Mouse (Mus musculus): ENCODE data around the gene Tspan4. TPM values are rescaled to one million over a fixed set of nuclear protein-coding genes. Genes with fewer than 3 reads are reported as not detected.

Tspan4 gene
- polyA plus RNA-seq (2012; ENCODE audit: low replicate concordance) = 12.0 and 26.3 TPM in 2 replicates

DNA sequence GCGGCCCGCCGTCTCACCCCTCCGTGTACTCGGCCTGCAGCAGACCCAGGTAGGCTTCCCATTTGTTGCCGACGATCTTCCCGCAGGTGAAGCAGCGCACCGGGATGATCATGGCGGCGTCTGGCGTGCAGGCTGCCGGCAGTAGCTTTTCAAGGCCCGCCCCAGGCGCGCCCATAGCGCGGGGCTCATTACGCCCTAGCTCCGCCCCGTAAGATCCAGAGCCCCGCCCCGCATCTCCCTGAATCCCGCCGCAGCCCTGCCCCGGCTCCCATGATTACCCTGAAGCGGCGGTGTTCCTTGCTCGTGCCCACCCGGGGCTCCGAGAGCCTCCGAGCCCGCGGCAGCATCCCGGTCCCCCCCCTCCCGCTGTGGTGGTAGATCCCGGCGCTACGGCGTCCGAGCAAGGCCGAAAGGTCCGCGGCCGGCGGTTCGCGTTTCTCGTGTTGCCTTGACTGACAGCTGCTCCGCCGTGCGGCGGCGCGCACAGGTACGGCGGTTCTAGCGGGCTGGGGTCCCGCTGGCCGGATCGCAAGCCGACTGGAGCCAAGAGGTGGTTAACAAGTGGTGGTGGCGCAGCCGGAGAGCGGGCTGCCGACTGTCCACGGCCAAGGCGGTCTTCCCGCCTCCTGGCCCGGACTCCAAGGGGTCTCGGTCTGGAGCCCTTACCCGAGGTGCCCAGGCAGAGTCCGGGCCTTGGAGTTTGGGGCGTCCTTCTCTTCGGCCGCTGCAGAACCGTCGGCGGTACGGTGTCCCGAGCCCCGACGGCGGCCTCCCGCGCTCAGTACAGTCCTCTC, at the start of gene Tspan4, which contains the start of gene Polr2l:
Gene Tspan4, plus strand, starts transcription at position 230 of the 794 bp plus-strand sequence.
Gene Polr2l, minus strand, starts transcription at position 122 of the 794 bp plus-strand sequence.

DNA sequence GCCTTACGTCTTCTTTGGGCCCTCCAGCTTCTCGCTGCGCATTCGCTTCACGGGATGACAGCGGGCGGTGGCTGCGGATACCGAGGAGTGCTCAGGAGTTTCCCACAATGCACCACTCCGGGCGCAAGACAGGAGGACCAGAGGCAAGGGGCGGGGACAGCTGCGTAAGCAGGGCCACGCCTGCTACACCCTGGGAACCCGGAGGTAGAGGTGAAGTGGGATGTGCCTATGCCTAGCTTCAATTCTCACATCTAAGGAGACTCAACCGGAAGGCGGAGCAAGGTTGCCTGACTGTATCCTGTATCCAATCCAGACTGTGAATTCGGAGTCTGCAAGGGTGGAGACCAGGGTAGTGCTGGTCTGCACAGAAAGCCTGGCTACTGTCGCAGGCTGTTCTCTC, 45.7 kb upstream of the Tspan4 start, which contains the start of gene Cend1:
Gene Cend1, minus strand, starts transcription at position 182 of the 400 bp plus-strand sequence.

DNA sequence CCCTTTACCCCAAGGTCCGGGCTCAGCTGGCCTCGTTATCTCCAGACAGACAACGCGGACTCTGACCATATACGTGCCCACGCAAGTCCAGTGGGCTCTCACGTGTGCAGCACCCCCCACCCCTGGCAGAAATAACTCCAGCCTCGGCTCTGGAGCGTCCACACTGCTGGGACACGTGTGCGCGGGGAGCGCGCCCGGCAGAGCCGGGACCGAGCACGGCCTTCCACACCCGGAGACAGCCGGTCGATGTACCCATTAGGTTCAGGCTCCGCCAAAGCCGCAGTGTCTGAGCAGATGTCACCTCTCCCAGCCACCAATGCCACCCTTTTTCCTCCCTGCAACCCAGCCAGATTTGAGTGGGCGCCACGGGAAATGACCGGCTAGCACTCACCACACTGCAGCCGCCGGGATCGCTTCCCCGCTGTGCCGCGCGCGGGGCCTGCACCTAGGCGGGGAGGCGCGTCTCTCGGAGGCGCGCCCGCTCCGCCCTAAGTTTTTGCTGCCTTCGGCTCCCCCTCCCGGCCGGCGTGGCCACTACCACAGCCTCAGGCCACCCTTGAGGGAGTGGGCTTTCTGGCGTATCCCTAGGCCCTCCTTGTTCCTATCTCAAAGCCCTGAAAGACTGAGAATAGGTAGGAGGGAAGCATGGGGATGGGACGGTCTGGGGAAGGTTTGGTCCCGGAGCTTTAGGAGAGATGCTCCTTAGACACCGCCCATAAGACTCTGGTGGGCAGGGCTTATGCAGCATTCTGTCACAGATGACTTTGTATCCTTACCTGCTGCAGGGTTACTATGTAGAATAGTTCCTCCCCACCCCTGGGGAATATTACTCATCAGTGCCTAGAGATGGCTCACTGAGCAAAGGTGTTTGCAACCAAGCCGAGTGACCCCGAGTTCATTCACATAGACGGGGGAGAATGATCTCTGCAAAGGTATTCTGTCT, 37.6 kb upstream of the Tspan4 start, which contains the start of gene Slc25a22:
Gene Slc25a22, minus strand, starts transcription at position 715 of the 943 bp plus-strand sequence.

DNA sequence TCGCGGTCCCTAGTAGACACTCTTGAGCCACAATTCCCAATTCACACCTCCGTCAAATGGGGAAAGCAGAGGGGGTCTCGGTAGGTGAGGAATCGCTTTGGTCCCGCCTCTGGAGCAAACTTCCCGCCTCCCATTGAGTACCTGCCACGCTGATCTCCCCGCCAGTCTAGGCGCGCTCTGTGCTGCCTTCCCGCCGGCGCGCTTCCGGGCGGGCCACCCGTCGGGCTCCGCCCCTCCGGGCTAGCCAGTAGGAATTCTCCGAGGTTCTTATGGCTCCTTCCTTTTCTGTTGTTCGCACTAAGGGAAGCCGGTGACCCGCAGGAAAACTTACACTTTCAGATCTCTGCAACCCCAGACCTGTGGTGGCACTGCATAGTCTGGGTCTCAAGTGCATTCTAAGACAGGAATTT, 31.2 kb upstream of the Tspan4 start, which contains the start of gene Pidd1:
Gene Pidd1, minus strand, starts transcription at position 198 of the 410 bp plus-strand sequence.

DNA sequence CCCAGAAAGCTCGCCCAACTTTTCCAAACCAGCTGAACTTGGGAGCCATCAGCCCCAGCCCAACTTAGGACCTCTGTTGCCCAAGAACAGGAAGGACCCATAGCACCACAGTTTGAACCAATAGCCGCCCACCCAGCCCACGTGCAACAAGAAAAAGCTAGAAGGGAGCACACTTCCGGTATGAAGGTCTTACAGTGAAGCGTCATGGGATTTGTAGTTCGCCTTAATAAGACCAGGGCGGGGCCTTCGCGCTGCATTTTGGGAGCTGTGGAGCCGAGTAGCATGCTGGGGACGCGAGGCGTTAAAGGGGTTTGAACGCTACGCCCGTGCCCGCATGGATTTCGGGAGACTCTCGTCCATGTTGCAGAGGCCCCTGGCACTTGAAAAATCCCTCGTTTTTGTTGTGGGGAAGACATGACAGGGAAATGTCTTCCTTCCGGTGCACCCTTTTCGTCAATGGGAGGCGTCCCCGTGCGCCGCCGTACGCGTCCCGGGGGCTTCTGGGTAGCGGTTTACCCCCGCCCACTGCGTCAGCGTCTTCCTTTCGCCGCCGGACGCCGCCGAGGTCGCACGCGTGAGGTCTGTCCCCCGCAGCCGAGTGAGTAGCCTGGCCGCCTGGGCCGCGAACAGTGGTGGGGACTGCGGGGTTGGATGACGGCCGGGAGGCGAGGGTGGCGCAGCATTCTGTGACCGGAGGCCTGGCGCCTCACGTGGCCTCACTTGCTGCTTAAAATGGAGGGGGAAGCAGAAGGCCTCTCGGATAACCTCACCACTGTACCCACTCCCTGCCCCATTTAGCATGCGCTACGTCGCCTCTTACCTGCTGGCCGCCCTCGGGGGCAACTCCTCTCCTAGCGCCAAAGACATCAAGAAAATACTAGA, 27.7 kb upstream of the Tspan4 start, which contains the start of gene Rplp2:
Gene Rplp2, plus strand, starts transcription at position 261 of the 882 bp plus-strand sequence.

DNA sequence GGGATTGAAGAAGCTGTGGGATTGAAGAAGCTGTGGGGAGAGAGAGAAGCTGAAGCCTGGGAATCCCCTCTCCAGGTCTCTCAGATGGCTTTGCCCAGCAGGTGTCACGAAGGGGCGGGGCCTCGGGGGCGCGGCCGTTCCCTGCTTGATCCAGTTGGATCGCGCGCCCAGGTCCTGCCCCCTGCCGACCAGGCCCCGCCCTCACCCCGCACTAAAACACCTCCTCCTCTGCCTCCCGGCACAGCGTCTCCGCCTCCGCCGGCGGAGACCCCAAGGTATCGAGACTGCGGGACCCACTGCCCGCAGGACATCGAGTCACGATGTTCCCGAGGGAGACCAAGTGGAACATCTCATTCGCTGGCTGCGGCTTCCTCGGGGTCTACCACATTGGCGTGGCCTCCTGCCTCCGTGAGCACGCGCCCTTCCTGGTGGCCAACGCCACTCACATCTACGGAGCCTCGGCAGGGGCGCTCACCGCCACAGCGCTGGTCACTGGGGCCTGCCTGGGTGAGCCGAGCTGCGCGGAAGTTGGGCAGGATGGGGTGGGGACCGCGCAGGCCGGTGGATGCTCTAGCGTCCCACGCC, 20.0 kb upstream of the Tspan4 start, which contains the start of gene Pnpla2:
Gene Pnpla2, plus strand, starts transcription at position 232 of the 585 bp plus-strand sequence.

DNA sequence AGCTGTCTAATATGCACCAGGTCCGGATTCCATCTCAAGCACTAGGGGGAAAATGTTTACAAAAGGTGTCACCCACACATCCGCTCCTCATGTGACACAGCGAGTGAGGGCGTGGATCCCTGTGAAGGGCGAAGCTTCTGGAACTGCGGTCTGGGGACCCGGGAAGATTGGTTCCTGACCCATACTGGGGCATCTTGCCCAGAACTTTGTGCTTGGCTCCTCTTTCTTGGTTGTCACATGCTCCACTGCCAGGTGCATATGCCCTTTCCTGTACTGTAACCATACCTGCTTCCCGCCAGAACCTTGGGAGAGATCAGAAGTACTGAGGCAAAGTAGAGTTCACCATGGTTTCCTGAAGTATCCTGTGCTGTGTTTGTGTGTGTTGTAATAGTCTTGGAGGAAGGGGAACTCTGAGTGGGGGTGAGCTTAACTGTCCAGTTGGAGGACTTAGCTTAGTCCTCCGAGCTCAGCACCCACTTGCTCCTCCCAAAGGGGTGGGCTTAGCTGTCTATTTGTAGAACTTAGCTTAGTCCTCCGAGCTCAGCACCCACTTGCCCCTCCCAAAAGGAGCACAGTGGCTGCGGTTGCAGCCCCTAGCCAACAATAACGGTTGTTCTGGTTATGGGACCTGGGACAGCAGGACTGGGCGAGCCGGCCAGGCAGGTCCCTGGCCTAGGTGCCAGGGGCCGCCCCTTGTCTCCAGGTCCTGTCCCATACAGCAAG, 14.5 kb upstream of the Tspan4 start, which contains the start of gene Cracr2b:
Gene Cracr2b, plus strand, starts transcription at position 704 of the 723 bp plus-strand sequence.

DNA sequence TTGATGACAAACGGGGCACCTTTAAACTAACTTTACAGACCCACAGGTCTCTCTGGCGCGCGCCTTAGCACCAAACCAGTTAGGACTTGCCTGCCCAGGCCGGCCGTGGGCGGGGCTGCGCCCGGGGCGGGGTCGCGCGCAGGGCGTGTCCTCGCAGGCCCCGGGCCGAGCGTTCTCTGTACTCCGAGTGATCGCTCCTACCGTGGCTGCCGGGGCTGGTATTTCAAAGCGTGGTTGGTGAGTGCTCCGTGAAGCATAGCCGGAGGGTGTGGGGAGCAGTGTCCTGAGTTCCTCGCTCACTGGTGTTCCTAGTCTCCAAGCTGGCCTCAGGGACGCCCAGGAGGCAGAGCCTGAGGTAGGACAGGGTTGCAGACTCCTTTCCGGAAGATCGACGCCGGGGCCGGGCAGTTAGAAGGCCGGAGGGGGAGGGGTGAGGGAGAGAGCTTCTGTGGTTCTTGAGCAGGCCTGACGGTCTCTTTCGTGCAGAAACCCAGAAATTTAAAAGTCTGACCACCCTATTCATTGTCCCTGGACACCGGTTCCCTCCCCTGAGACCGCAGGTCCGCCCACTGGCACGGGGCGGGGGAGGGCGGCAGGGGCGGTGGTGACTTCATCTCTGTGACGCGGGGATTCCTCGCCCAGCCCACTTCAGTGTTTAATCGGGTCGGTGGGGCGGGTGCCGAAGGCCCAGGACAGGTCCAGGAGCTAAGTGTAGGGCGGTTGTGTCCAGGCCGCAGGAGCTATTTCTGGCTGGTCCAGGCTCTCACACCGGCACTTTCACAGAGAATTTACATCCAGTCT, 7.6 kb upstream of the Tspan4 start, which contains the start of gene Cd151:
Gene Cd151, plus strand, starts transcription at position 163 of the 801 bp plus-strand sequence.

DNA sequence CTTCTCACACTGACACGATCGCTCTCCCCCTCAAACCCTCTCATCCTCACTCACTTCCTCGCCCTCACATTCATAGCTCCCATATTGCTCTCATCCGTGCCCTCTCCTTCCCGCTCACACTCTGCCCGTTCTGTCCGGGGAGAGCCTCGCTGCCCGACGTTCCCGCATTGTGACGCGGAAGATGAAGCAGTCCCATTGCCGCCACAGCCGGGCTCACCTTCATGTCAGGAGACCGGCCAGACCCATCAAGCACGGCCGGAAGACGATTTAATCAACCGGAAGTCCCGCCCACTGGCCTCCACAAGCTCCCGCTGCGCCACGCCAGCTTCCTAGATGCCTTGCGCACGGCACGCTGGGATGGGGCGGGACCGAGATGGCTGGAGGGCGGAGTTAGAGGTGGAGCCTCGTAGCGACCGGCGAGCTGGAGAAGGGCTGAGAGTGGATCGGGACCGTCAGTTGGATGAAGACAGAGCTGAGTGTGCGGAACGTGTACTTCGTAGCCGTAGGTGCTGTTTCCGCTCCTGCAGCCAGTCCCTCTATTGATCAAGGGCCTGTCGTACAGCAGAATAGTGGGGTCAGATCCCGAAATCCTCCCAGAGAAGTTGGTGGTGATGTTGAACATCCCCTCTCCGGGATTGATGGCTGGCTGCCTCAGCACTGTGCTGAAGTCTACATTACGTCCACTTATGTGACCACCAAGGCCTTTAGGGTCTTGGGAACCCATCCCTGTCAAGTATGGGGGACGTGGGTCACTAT, 64.7 kb downstream of the Tspan4 start, which contains the start of gene Chid1:
Gene Chid1, minus strand, starts transcription at position 302 of the 756 bp plus-strand sequence.

Other genes with a start within 250 kb of the Tspan4 start
- gene Phrf1, start 246.5 kb upstream of the Tspan4 start, polyA plus RNA-seq (2012; ENCODE audit: low replicate concordance) = 105 and 162 TPM in 2 replicates
- gene Irf7, start 208.8 kb upstream of the Tspan4 start, polyA plus RNA-seq (2012; ENCODE audit: low replicate concordance) = 194 and 421 TPM in 2 replicates
- 0.24 TPM in 1 of 2 replicates, not detected in the other for gene Cdhr5, start 198.5 kb upstream of the Tspan4 start, polyA plus RNA-seq (2012; ENCODE audit: low replicate concordance)
- gene Sct, start 196.1 kb upstream of the Tspan4 start, polyA plus RNA-seq (2012; ENCODE audit: low replicate concordance) = not detected in 2 replicates
- gene Drd4, start 183.2 kb upstream of the Tspan4 start, polyA plus RNA-seq (2012; ENCODE audit: low replicate concordance) = 0.06 TPM in 1 of 2 replicates, not detected in the other
- gene Deaf1, start 147.6 kb upstream of the Tspan4 start, polyA plus RNA-seq (2012; ENCODE audit: low replicate concordance) = 29.1 and 106 TPM in 2 replicates
- 17.9 and 21.6 TPM in 2 replicates for gene Tmem80, start 147.5 kb upstream of the Tspan4 start, polyA plus RNA-seq (2012; ENCODE audit: low replicate concordance)
- gene Eps8l2, start 136.4 kb upstream of the Tspan4 start, polyA plus RNA-seq (2012; ENCODE audit: low replicate concordance) = 0.36 TPM in 1 of 2 replicates, not detected in the other
- 29.0 and 438 TPM in 2 replicates for gene Taldo1, start 83.0 kb upstream of the Tspan4 start, polyA plus RNA-seq (2012; ENCODE audit: low replicate concordance)
- 2.8 and 7.8 TPM in 2 replicates for gene Gatd1, start 61.1 kb upstream of the Tspan4 start, polyA plus RNA-seq (2012; ENCODE audit: low replicate concordance)
- gene Cend1, start 45.7 kb upstream of the Tspan4 start, polyA plus RNA-seq (2012; ENCODE audit: low replicate concordance) = not detected in 2 replicates
- 134 and 136 TPM in 2 replicates for gene Slc25a22, start 37.3 kb upstream of the Tspan4 start, polyA plus RNA-seq (2012; ENCODE audit: low replicate concordance)
- gene Pidd1, start 31.2 kb upstream of the Tspan4 start, polyA plus RNA-seq (2012; ENCODE audit: low replicate concordance) = 42.8 and 151 TPM in 2 replicates
- gene Rplp2, start 27.9 kb upstream of the Tspan4 start, polyA plus RNA-seq (2012; ENCODE audit: low replicate concordance) = 3,626 and 4,022 TPM in 2 replicates
- gene Pnpla2, start 20.0 kb upstream of the Tspan4 start, polyA plus RNA-seq (2012; ENCODE audit: low replicate concordance) = 71.6 and 106 TPM in 2 replicates
- 3.5 and 4.4 TPM in 2 replicates for gene Cracr2b, start 14.1 kb upstream of the Tspan4 start, polyA plus RNA-seq (2012; ENCODE audit: low replicate concordance)
- 5.2 and 25.9 TPM in 2 replicates for gene Cd151, start 7.8 kb upstream of the Tspan4 start, polyA plus RNA-seq (2012; ENCODE audit: low replicate concordance)
- gene Polr2l, start 108 bp upstream of the Tspan4 start, polyA plus RNA-seq (2012; ENCODE audit: low replicate concordance) = 27.0 and 49.9 TPM in 2 replicates
- gene Chid1, start 64.6 kb downstream of the Tspan4 start, polyA plus RNA-seq (2012; ENCODE audit: low replicate concordance) = 27.1 and 31.5 TPM in 2 replicates
- 36.3 and 76.7 TPM in 2 replicates for gene Ap2a2, start 86.9 kb downstream of the Tspan4 start, polyA plus RNA-seq (2012; ENCODE audit: low replicate concordance)
- gene Muc6, start 180.1 kb downstream of the Tspan4 start, polyA plus RNA-seq (2012; ENCODE audit: low replicate concordance) = 0.29 and 2.5 TPM in 2 replicates
- gene Muc2, start 215.1 kb downstream of the Tspan4 start, polyA plus RNA-seq (2012; ENCODE audit: low replicate concordance) = 0.18 and 0.72 TPM in 2 replicates